Mouse (Mus musculus) megakaryocyte, embryonic 14.5 days (primary cell): ENCODE data around the gene Fyttd1.

Source experiments
- FLI1 ChIP-seq: IDR thresholded peaks from 2 replicates; pipeline ENCODE4 v1.6.1; 2012; ENCODE audit warnings: low read length, inconsistent platforms, mixed read lengths
- GATA1 ChIP-seq: IDR thresholded peaks from 3 replicates; pipeline ENCODE4 v1.6.1; 2012; ENCODE audit warnings: mixed read lengths, low read length, inconsistent platforms, borderline replicate concordance

DNA sequence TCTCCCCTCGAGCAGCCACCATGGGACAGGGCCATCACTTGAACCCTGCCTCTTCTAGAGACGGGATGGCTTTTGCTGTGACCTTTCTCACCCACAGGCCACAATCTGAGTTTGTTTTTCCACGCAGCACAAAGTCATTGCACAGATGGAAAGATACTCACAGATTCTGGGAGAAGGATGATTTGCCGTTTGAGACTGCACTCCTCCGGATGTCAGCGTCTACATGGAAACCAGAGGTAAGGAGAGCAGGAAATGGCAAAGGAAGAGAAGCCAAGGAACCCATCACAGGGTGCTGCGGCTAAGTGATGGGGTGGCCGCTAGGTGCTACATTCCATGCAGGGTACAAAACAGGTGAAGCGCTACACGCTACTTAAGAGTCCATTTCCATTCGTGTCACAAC is 48.2 kb upstream of the Fyttd1 start:
- TF ChIP-seq GATA1 (no peak), FLI1 (no peak)
